Mouse (Mus musculus): ENCODE measurements around the gene Unc119b.

Unc119b gene

GRCm38 (mm10) chr5:115091015-115091414, 43.8 kb downstream of the Unc119b start:
- in situ Hi-C loops (cut with MboI): no loop called here

- in situ Hi-C loops (cut with MboI): no loop called here
Measured at GRCm38 (mm10) chr5:115089592-115090268, 45.0 kb downstream of the Unc119b start.

- in situ Hi-C loops (cut with MboI): no loop called here
Measured at GRCm38 (mm10) chr5:115085675-115086074, 49.1 kb downstream of the Unc119b start.

GRCm38 (mm10) chr5:115083492-115083891, 51.3 kb downstream of the Unc119b start:
- in situ Hi-C loops (cut with MboI): no loop called here

GRCm38 (mm10) chr5:115081636-115082035, 53.1 kb downstream of the Unc119b start:
- in situ Hi-C loops (cut with MboI): no loop called here

- in situ Hi-C loops (cut with MboI): loop anchor here (10.0 kb wide), 1 partner anchor 92 kb away; no protein-coding TSS in a partner anchor
Measured at GRCm38 (mm10) chr5:115076144-115076901, 58.5 kb downstream of the Unc119b start.

- in situ Hi-C loops (cut with MboI): loop anchor here (10.0 kb wide), 1 partner anchor 90 kb away; no protein-coding TSS in a partner anchor
Measured at GRCm38 (mm10) chr5:115074749-115075148, 60.0 kb downstream of the Unc119b start.

GRCm38 (mm10) chr5:115073306-115073705, 61.5 kb downstream of the Unc119b start:
- in situ Hi-C loops (cut with MboI): loop anchor here (10.0 kb wide), 1 partner anchor 89 kb away; no protein-coding TSS in a partner anchor

All from mature B cell (primary cell).